ENCODE assay signal across 8 mouse cellular contexts in the genomic region with DNA sequence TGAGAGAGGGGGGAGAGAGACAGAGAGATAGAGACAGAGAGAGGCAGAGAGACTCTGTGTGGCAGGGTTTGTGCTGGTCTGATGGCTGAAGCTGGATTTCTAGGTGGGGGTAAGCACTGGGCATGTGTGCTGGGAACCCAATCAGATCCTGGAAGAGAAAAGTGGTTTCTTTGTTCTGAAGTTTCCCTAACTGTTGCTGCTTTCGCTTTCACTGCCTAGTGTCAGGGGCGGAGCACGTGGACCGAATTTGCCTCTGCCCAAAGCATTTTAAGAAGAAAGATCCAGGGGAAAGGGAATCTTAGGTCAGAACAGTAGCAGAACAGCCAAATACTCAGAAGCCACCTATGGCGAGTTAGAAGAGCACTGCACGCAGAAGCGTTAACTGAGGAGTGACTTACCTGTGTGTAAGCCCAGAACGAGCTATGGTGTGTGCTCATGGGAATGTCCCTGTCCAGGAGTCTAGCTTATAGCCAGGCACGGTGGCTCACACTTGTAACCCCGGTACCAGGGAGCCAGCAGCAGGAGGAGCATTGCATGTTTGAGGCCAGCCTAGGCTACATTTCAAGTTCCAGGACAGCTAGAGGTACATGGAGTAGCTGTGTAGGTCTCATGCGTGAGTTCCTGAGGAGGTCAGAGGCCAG. TPM values are rescaled to one million over a fixed set of nuclear protein-coding genes. Genes with fewer than 3 reads are reported as not detected.
DNase-seq lines count a peak whose midpoint lies in the region; ATAC-seq and TF ChIP-seq lines count a peak whose summit lies in the region.

No protein-coding gene starts in this region.

- H3K9ac ChIP-seq in midbrain, embryonic 12.5 days (replicated peaks) = 0 out of 2 replicates have a peak overlapping the region, but pooled peaks have one; percentile 15
- H3K9ac ChIP-seq in heart, embryonic 16.5 days (ENCODE audit: low read length) = peak overlapping the region; percentile 18; the same call in 1 of the 2 replicates
- H3K9ac ChIP-seq in stomach, embryonic 16.5 days (ENCODE audit: low read length) = peak overlapping the region; percentile 3; the same call in 1 of the 2 replicates
- no peak overlapping the region for H3K9ac ChIP-seq in midbrain, embryonic 15.5 days

- H3K9me3 ChIP-seq in midbrain, embryonic 12.5 days = no peaks in the 10 kb centered on the region
- H3K9me3 ChIP-seq in midbrain, embryonic 10.5 days (replicated peaks) = no peaks in the 10 kb centered on the region
- H3K9me3 ChIP-seq in heart, embryonic 16.5 days (replicated peaks; ENCODE audit: control insufficient read depth, low read length) = no peaks in the 10 kb centered on the region
- no peaks in the 10 kb centered on the region for H3K9me3 ChIP-seq in stomach, embryonic 16.5 days (replicated peaks; ENCODE audit: control insufficient read depth, low read length)
- H3K9me3 ChIP-seq in midbrain, embryonic 15.5 days = no peaks in the 10 kb centered on the region

- H3K27me3 ChIP-seq in midbrain, embryonic 12.5 days = no peaks in the 10 kb centered on the region
- H3K27me3 ChIP-seq in midbrain, embryonic 10.5 days (ENCODE audit: low read depth, poor library complexity, severe bottlenecking) = no peaks in the 10 kb centered on the region
- no peaks in the 10 kb centered on the region for H3K27me3 ChIP-seq in heart, embryonic 16.5 days (ENCODE audit: control insufficient read depth, insufficient read depth, low read length)
- no peaks in the 10 kb centered on the region for H3K27me3 ChIP-seq in stomach, embryonic 16.5 days (ENCODE audit: control insufficient read depth, insufficient read depth, low read length)
- H3K27me3 ChIP-seq in midbrain, embryonic 15.5 days (replicated peaks) = no peaks in the 10 kb centered on the region

- no peak overlapping the region for H3K4me3 ChIP-seq in midbrain, embryonic 12.5 days
- no peak overlapping the region for H3K4me3 ChIP-seq in midbrain, embryonic 10.5 days
- peak overlapping the region; percentile 54 for H3K4me3 ChIP-seq in bone marrow, adult 2 months (replicated peaks; ENCODE audit: control insufficient read depth, low read depth, low read length)
- H3K4me3 ChIP-seq in heart, embryonic 16.5 days (ENCODE audit: low read length) = peak overlapping the region; percentile 28
- peak overlapping the region; percentile 48 for H3K4me3 ChIP-seq in lung, adult 2 months (replicated peaks; ENCODE audit: extremely low read depth, low read depth, low read length)
- H3K4me3 ChIP-seq in stomach, embryonic 16.5 days (replicated peaks; ENCODE audit: low read length) = 0 out of 2 replicates have a peak overlapping the region, but pooled peaks have one; percentile 10
- H3K4me3 ChIP-seq in midbrain, embryonic 15.5 days = no peak overlapping the region

- no peaks in the 10 kb centered on the region for H3K36me3 ChIP-seq in midbrain, embryonic 12.5 days
- H3K36me3 ChIP-seq in midbrain, embryonic 10.5 days = no peaks in the 10 kb centered on the region
- H3K36me3 ChIP-seq in heart, embryonic 16.5 days (ENCODE audit: control insufficient read depth, insufficient read depth) = no peaks in the 10 kb centered on the region
- H3K36me3 ChIP-seq in stomach, embryonic 16.5 days (ENCODE audit: control insufficient read depth, insufficient read depth, low read length) = no peaks in the 10 kb centered on the region
- no peaks in the 10 kb centered on the region for H3K36me3 ChIP-seq in midbrain, embryonic 15.5 days (replicated peaks)

- H3K4me1 ChIP-seq in midbrain, embryonic 12.5 days = peaks cover 22% of the 10 kb centered on the region
- peaks cover 29% of the 10 kb centered on the region for H3K4me1 ChIP-seq in midbrain, embryonic 10.5 days
- H3K4me1 ChIP-seq in bone marrow, adult 2 months (ENCODE audit: control insufficient read depth, insufficient read depth, low read length) = peaks cover 5% of the 10 kb centered on the region
- 0 out of 2 replicates have a peak, but pooled peaks cover 5% of the 10 kb centered on the region for H3K4me1 ChIP-seq in heart, embryonic 16.5 days (ENCODE audit: control insufficient read depth, insufficient read depth, low read length)
- H3K4me1 ChIP-seq in lung, adult 2 months (ENCODE audit: control insufficient read depth, insufficient read depth, low read length) = no peaks in the 10 kb centered on the region
- H3K4me1 ChIP-seq in stomach, embryonic 16.5 days (ENCODE audit: control insufficient read depth, insufficient read depth, low read length) = peaks cover 10% of the 10 kb centered on the region
- H3K4me1 ChIP-seq in midbrain, embryonic 15.5 days = no peaks in the 10 kb centered on the region

- H3K27ac ChIP-seq in midbrain, embryonic 12.5 days (replicated peaks) = no peak overlapping the region
- H3K27ac ChIP-seq in midbrain, embryonic 10.5 days (replicated peaks) = no peak overlapping the region; the same call in 1 of the 2 replicates
- H3K27ac ChIP-seq in bone marrow, adult 2 months (ENCODE audit: control insufficient read depth, insufficient read depth, low read depth, low read length, poor library complexity) = peak overlapping the region; percentile 62
- H3K27ac ChIP-seq in heart, embryonic 16.5 days (ENCODE audit: low read length) = no peak overlapping the region
- H3K27ac ChIP-seq in stomach, embryonic 16.5 days (ENCODE audit: low read length) = peak overlapping the region; percentile 49
- no peak overlapping the region for H3K27ac ChIP-seq in midbrain, embryonic 15.5 days

- no peak for TF ChIP-seq CTCF in bone marrow, adult 2 months (IDR thresholded peaks at IDR 0.05; ENCODE audit: control insufficient read depth, insufficient read depth, low read length)
- no peak for TF ChIP-seq CTCF in lung, adult 2 months (IDR thresholded peaks at IDR 0.05; ENCODE audit: insufficient read depth, low read length)

- no peak for ATAC-seq in midbrain, embryonic 12.5 days (ENCODE audit: low FRiP score, low read depth)
- ATAC-seq in heart, embryonic 16.5 days (replicated peaks; ENCODE audit: extremely low read depth, insufficient read depth, low FRiP score) = no peak; the same call in 1 of the 2 replicates
- peak; percentile 41; the same call in 1 of the 2 replicates for ATAC-seq in stomach, embryonic 16.5 days (ENCODE audit: insufficient read depth, low FRiP score)
- no peak for ATAC-seq in midbrain, embryonic 15.5 days (replicated peaks)

- WGBS in midbrain, embryonic 12.5 days = 80% methylated on average over 11 of the region's 11 CpGs
- WGBS in midbrain, embryonic 10.5 days = 87% methylated on average over 11 of the region's 11 CpGs
- WGBS in bone marrow, adult 2 months = 1% methylated on average over 11 of the region's 11 CpGs
- WGBS in heart, embryonic 16.5 days = 66% methylated on average over 11 of the region's 11 CpGs
- 37% methylated on average over 11 of the region's 11 CpGs for WGBS in lung, adult 2 months
- 65% methylated on average over 11 of the region's 11 CpGs for WGBS in stomach, embryonic 16.5 days
- WGBS in midbrain, embryonic 15.5 days = 84% methylated on average over 11 of the region's 11 CpGs

- no peak for TF ChIP-seq POLR2A in bone marrow, adult 2 months (IDR thresholded peaks at IDR 0.05; ENCODE audit: borderline replicate concordance, control insufficient read depth, low read depth, low read length)
- TF ChIP-seq POLR2A in lung, adult 2 months (IDR thresholded peaks at IDR 0.05; ENCODE audit: borderline replicate concordance, extremely low read depth, low read depth, low read length) = no peak

- H3K4me2 ChIP-seq in midbrain, embryonic 12.5 days (replicated peaks) = no peak overlapping the region
- peak overlapping the region; percentile 51 for H3K4me2 ChIP-seq in heart, embryonic 16.5 days (ENCODE audit: low read depth, low read length)
- H3K4me2 ChIP-seq in stomach, embryonic 16.5 days (ENCODE audit: low read depth, low read length) = peak overlapping the region; percentile 42
- no peak overlapping the region for H3K4me2 ChIP-seq in midbrain, embryonic 15.5 days

- DNase-seq in midbrain, embryonic 10.5 days (ENCODE audit: low spot score) = no peak
- peak; percentile 53 for DNase-seq in lung, adult 2 months
- DNase-seq in frontal cortex, postnatal 10 days (ENCODE audit: low spot score in 2 of 2) = no peak

RNA-seq across cellular contexts. Expression of a gene that starts 21.6 kb away (rescaled TPM):
- 41.9 and 51.1 TPM in 2 replicates for polyA plus RNA-seq in midbrain, embryonic 12.5 days (2016; fragmentation: Nextera tagmentation; extraction: Ambion mirVana)
- polyA plus RNA-seq in midbrain, embryonic 10.5 days (2016; fragmentation: Nextera tagmentation; extraction: Ambion mirVana) = 37.0 and 40.9 TPM in 2 replicates
- polyA plus RNA-seq in bone marrow, adult 2 months (2011; ENCODE audit: insufficient read depth, insufficient read length, low replicate concordance, missing spikeins) = 13.7 and 18.5 TPM in 2 replicates
- 13.5 and 17.2 TPM in 2 replicates for polyA plus RNA-seq in heart, embryonic 16.5 days (2015; fragmentation: Nextera tagmentation; extraction: Ambion mirVana)
- 2.6 and 4.0 TPM in 2 replicates for polyA plus RNA-seq in lung, adult 2 months (2012; rRNA removed)
- polyA plus RNA-seq in stomach, embryonic 16.5 days (2015; fragmentation: Nextera tagmentation; extraction: Ambion mirVana) = 16.0 and 17.1 TPM in 2 replicates
- polyA plus RNA-seq in midbrain, embryonic 15.5 days (2015; fragmentation: Nextera tagmentation; extraction: Ambion mirVana) = 50.4 and 52.8 TPM in 2 replicates

Comparison
In these comparisons a context has a peak if more than half of its experiments do, and no peak if none do; other contexts are left out.
1. H3K27ac ChIP-seq: peak in bone marrow, adult 2 months (single experiment) and stomach, embryonic 16.5 days (single experiment); none in midbrain, embryonic 12.5 days (single experiment), midbrain, embryonic 10.5 days (single experiment), heart, embryonic 16.5 days (single experiment) and midbrain, embryonic 15.5 days (single experiment).
2. H3K4me2 ChIP-seq: peak in heart, embryonic 16.5 days (single experiment) and stomach, embryonic 16.5 days (single experiment); none in midbrain, embryonic 12.5 days (single experiment) and midbrain, embryonic 15.5 days (single experiment).
3. H3K4me3 ChIP-seq: peak in bone marrow, adult 2 months (single experiment), heart, embryonic 16.5 days (single experiment), lung, adult 2 months (single experiment) and stomach, embryonic 16.5 days (single experiment); none in midbrain, embryonic 12.5 days (single experiment), midbrain, embryonic 10.5 days (single experiment) and midbrain, embryonic 15.5 days (single experiment).